Mouse (Mus musculus): ENCODE measurements around the gene Slit1. TPM values are rescaled to one million over a fixed set of nuclear protein-coding genes. Genes with fewer than 3 reads are reported as not detected.

The Slit1 gene
- polyA plus RNA-seq, 1 experiment from 2014 or later: 15.3 TPM

Small RNAs within 50 kb of the gene (microRNA-seq; reads per million reads assigned to microRNA genes)
- gene Mir8091: not detected

Other genes with a start within 250 kb of the Slit1 start
- 4.0 and 4.2 TPM in 2 replicates for gene Gm340, start 161.3 kb downstream of the Slit1 start, polyA plus RNA-seq (2014; fragmentation: Nextera tagmentation; extraction: Ambion mirVana)
- 37.0 and 37.3 TPM in 2 replicates for gene Arhgap19, start 58.4 kb upstream of the Slit1 start, polyA plus RNA-seq (2014; fragmentation: Nextera tagmentation; extraction: Ambion mirVana)
- gene Frat1, start 86.3 kb upstream of the Slit1 start, polyA plus RNA-seq (2014; fragmentation: Nextera tagmentation; extraction: Ambion mirVana): 8.6 and 8.9 TPM in 2 replicates
- gene Frat2, start 104.5 kb upstream of the Slit1 start, polyA plus RNA-seq (2014; fragmentation: Nextera tagmentation; extraction: Ambion mirVana): 6.5 and 8.7 TPM in 2 replicates
- 18.0 and 20.2 TPM in 2 replicates for gene Rrp12, start 152.5 kb upstream of the Slit1 start, polyA plus RNA-seq (2014; fragmentation: Nextera tagmentation; extraction: Ambion mirVana)
- gene Pgam1, start 168.3 kb upstream of the Slit1 start, polyA plus RNA-seq (2014; fragmentation: Nextera tagmentation; extraction: Ambion mirVana): 824 and 860 TPM in 2 replicates
- gene Exosc1, start 189.8 kb upstream of the Slit1 start, polyA plus RNA-seq (2014; fragmentation: Nextera tagmentation; extraction: Ambion mirVana): 61.3 and 67.0 TPM in 2 replicates
- 66.8 and 69.2 TPM in 2 replicates for gene Zdhhc16, start 189.8 kb upstream of the Slit1 start, polyA plus RNA-seq (2014; fragmentation: Nextera tagmentation; extraction: Ambion mirVana)
- gene Mms19, start 237.5 kb upstream of the Slit1 start, polyA plus RNA-seq (2014; fragmentation: Nextera tagmentation; extraction: Ambion mirVana): 29.0 and 35.1 TPM in 2 replicates
- 9.9 and 11.2 TPM in 2 replicates for gene Ubtd1, start 238.1 kb upstream of the Slit1 start, polyA plus RNA-seq (2014; fragmentation: Nextera tagmentation; extraction: Ambion mirVana)